Mouse (Mus musculus): Measurements from ENCODE around the gene Cotl1. TPM values are rescaled to one million over a fixed set of nuclear protein-coding genes. Genes with fewer than 3 reads are reported as not detected.

Gene Cotl1
- polyA plus RNA-seq, 1 experiment: 453 TPM

DNA sequence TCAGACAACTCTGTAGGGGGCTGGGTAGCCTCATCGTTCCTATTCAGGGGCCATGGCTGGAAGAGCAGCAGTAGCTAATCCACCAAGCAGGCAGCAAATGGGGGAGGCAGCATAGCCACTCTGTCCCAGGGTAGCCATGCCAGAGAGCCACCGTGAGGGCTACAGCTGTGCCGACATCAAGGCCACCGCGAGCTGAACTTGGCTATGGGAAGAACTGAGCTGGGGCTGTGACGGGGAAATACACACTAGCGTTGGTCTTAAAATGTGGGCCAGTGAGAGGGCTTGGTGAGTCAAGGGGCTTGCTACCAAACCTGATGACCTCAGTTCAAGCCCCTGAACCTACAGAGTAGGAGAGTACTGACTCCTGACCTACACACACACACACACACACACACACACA lies 55.7 kb downstream of the Cotl1 start:
- Histone ChIP-seq H3ac (ENCODE audit: control insufficient read depth, insufficient read length, low read depth) (no peak overlapping the region), H3K79me3 (ENCODE audit: low read depth) (no peaks in the 10 kb centered on the region), H3K27me3 (ENCODE audit: control insufficient read depth, insufficient read depth, insufficient read length) (no peaks in the 10 kb centered on the region), H3K79me2 (ENCODE audit: control insufficient read depth, insufficient read depth) (no peaks in the 10 kb centered on the region), H3K4me3 (ENCODE audit: insufficient read depth, poor library complexity, severe bottlenecking) (no peak overlapping the region), H3K36me3 (ENCODE audit: control insufficient read depth, insufficient read depth) (no peaks in the 10 kb centered on the region)
- no peak for TF ChIP-seq MAX (IDR thresholded peaks at IDR 0.05)
- no peak for TF ChIP-seq MYOG (IDR thresholded peaks at IDR 0.05; ENCODE audit: control insufficient read depth, extremely low read depth, insufficient read length)
- TF ChIP-seq MYOD1 (IDR thresholded peaks at IDR 0.05; ENCODE audit: control insufficient read depth, insufficient read length, low read depth): no peak
- TF ChIP-seq USF1 (IDR thresholded peaks at IDR 0.05; ENCODE audit: low read depth): no peak

DNA sequence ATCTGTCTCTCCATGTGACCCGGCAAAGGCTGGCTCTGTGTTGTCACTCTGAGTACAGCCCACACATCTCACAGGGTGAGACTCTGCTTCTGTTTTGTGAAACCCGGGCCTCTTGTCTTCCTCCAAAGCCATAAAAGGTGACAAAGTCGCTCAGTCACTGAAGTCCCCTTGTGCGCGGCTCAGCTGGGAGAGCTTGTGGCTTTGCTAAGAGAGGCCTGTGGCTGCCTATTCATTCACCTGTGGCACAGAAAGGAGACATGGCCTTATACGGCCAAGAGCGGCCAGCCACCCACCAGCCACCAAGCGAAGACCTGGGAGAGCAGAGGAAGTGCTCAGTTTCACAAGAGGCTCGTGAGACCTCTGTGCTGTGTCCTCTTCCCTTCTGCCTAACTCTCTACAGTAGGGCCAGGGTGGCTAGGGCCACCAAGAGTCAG lies 56.2 kb downstream of the Cotl1 start:
- Histone ChIP-seq H3K79me2 (ENCODE audit: control insufficient read depth, insufficient read depth) (no peaks in the 10 kb centered on the region), H3K79me3 (ENCODE audit: low read depth) (no peaks in the 10 kb centered on the region), H3ac (ENCODE audit: control insufficient read depth, insufficient read length, low read depth) (no peak overlapping the region), H3K27me3 (ENCODE audit: control insufficient read depth, insufficient read depth, insufficient read length) (no peaks in the 10 kb centered on the region), H3K36me3 (ENCODE audit: control insufficient read depth, insufficient read depth) (no peaks in the 10 kb centered on the region), H3K4me3 (ENCODE audit: insufficient read depth, poor library complexity, severe bottlenecking) (no peak overlapping the region)
- TF ChIP-seq CEBPB (IDR thresholded peaks at IDR 0.05; ENCODE audit: low read depth): no peak
- no peak for TF ChIP-seq MYOG (IDR thresholded peaks at IDR 0.05; ENCODE audit: control insufficient read depth, extremely low read depth, insufficient read length)
- no peak for TF ChIP-seq MYOD1 (IDR thresholded peaks at IDR 0.05; ENCODE audit: control insufficient read depth, insufficient read length, low read depth)
- no peak for TF ChIP-seq FOSL1 (IDR thresholded peaks at IDR 0.05; ENCODE audit: insufficient read depth, low read length, poor library complexity, severe bottlenecking)
- no peak for TF ChIP-seq MAX (IDR thresholded peaks at IDR 0.05)
- no peak for TF ChIP-seq CTCF (IDR thresholded peaks at IDR 0.05; ENCODE audit: control insufficient read depth, insufficient read depth, insufficient read length)
- no peak for TF ChIP-seq USF1 (IDR thresholded peaks at IDR 0.05; ENCODE audit: low read depth)

DNA sequence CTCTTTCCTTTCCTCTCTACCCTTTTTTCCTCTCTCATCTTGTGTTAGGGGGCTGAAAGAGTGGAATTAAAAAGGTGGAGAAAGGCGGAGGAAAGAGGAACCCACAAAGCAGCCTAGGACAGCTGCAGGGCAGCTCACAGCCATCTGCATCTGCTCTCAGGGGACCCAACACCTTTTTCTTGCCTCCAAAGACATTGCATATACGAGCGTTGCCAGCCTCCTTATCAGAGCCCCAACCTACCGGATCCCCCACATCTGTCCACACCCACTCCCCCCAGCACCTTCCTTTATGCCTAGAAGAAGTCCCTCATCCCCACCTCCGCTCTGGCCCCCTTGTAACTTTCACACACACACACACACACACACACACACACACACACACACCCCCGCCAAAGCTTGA lies 56.8 kb downstream of the Cotl1 start:
- TF ChIP-seq FOSL1 (IDR thresholded peaks at IDR 0.05; ENCODE audit: insufficient read depth, low read length, poor library complexity, severe bottlenecking) (no peak), USF1 (IDR thresholded peaks at IDR 0.05; ENCODE audit: low read depth) (no peak)
- no peaks in the 10 kb centered on the region for H3K79me3 ChIP-seq (ENCODE audit: low read depth)
- no peak overlapping the region for H3K4me3 ChIP-seq (ENCODE audit: insufficient read depth, poor library complexity, severe bottlenecking)
- no peaks in the 10 kb centered on the region for H3K27me3 ChIP-seq (ENCODE audit: control insufficient read depth, insufficient read depth, insufficient read length)
- H3K36me3 ChIP-seq (ENCODE audit: control insufficient read depth, insufficient read depth): no peaks in the 10 kb centered on the region
- H3K79me2 ChIP-seq (ENCODE audit: control insufficient read depth, insufficient read depth): no peaks in the 10 kb centered on the region
- no peak overlapping the region for H3ac ChIP-seq (ENCODE audit: control insufficient read depth, insufficient read length, low read depth)

DNA sequence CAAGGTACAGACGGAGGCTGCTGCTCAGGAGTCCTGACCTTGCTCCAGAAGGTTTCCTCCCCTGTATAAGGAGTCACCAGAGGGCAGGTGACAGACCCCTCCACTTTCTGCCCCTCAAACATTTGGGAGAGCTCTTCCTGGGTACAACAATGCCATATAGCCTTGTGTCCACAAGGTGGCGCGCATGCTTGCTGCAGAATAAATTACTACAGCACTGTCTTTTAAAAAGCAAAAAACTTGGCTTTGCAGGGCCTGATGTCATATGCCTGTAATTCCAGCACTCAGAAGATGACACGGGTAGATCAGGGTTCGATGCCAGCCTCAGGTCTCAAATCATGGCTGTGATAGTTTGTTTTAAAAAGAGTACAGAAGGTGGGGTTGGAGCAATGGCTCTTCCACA lies 57.6 kb downstream of the Cotl1 start:
- Histone ChIP-seq H3K36me3 (ENCODE audit: control insufficient read depth, insufficient read depth) (no peaks in the 10 kb centered on the region), H3K79me3 (ENCODE audit: low read depth) (no peaks in the 10 kb centered on the region), H3K4me3 (ENCODE audit: insufficient read depth, poor library complexity, severe bottlenecking) (no peak overlapping the region), H3ac (ENCODE audit: control insufficient read depth, insufficient read length, low read depth) (no peak overlapping the region), H3K79me2 (ENCODE audit: control insufficient read depth, insufficient read depth) (no peaks in the 10 kb centered on the region), H3K27me3 (ENCODE audit: control insufficient read depth, insufficient read depth, insufficient read length) (no peaks in the 10 kb centered on the region)
- TF ChIP-seq MAX (IDR thresholded peaks at IDR 0.05) (no peak), CTCF (IDR thresholded peaks at IDR 0.05; ENCODE audit: control insufficient read depth, insufficient read depth, insufficient read length) (peak; percentile 58)

DNA sequence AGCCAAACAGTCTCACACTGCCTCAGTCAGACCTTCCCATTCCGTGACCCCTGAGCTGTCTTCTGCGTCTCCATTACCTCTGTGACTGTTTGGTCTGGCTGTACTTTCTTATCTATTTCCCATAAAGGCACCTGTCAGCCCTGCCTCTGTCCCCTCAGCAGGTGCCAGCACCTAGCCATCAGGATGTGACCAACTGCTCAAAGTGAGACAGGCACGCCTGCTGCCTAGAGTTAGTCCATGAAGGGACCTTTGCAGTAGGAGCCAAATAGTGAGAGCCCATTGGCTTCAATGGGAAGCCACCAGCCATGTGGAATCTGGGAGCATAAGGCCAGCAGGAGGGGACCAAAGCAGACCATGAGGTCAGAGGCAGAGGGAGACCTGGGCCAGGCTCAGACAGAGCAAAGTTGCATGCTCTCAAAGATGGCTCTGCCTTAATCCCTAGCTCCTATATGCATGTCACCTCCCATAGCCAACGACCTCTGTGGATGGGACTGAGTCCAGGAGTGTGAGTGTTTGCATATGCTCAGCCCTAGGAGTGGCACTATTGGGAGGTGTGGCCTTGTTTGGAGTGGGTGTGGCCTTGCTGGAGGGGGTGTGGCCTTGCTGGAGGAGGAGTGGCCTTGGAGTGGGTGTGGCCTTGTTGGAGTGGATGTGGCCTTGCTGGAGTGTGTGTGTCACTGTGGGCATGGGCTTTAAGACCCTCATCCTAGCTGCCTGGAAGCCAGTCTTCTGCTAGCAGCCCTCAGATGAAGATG lies 59.1 kb downstream of the Cotl1 start:
- Histone ChIP-seq H3K36me3 (ENCODE audit: control insufficient read depth, insufficient read depth) (no peaks in the 10 kb centered on the region), H3K79me3 (ENCODE audit: low read depth) (no peaks in the 10 kb centered on the region), H3K27me3 (ENCODE audit: control insufficient read depth, insufficient read depth, insufficient read length) (no peaks in the 10 kb centered on the region), H3K4me3 (ENCODE audit: insufficient read depth, poor library complexity, severe bottlenecking) (no peak overlapping the region), H3K79me2 (ENCODE audit: control insufficient read depth, insufficient read depth) (no peaks in the 10 kb centered on the region), H3ac (ENCODE audit: control insufficient read depth, insufficient read length, low read depth) (no peak overlapping the region)
- no peak for TF ChIP-seq MYOG (IDR thresholded peaks at IDR 0.05; ENCODE audit: control insufficient read depth, extremely low read depth, insufficient read length)
- no peak for TF ChIP-seq FOSL1 (IDR thresholded peaks at IDR 0.05; ENCODE audit: insufficient read depth, low read length, poor library complexity, severe bottlenecking)
- no peak for TF ChIP-seq MYOD1 (IDR thresholded peaks at IDR 0.05; ENCODE audit: control insufficient read depth, insufficient read length, low read depth)
- TF ChIP-seq USF1 (IDR thresholded peaks at IDR 0.05; ENCODE audit: low read depth): no peak
- no peak for TF ChIP-seq CTCF (IDR thresholded peaks at IDR 0.05; ENCODE audit: control insufficient read depth, insufficient read depth, insufficient read length)
- TF ChIP-seq CEBPB (IDR thresholded peaks at IDR 0.05; ENCODE audit: low read depth): no peak
- TF ChIP-seq MAX (IDR thresholded peaks at IDR 0.05): no peak

DNA sequence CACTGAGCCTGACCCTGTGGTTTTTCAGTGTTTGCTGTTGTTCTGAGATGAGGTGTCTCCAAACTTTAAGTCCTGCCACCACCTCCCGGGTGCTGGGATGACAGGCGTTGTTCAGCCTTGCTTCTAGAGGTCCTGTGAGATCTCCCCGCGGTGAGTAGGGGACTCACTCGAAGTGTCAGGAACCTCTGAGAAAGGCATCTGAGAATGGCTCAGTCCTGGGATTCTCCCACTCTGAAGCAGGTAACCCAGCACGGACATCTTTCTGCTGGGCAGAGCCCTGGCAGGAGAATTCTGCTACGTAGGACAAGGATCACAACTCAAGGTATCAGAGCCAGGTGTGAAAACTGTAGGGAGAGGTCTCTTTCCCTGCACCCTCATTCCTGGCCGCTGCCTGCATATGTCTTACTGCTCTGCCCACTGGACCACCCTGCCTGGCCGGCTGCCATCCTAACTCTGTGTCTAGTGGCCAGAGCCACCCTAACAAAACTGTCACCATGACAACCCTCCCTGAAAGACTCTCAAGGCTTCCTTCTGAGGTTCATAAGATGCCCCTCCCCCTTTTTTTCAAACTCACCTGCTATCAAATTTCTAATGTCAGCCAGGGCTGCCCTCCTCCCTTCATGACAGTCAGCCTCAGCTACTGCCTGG lies 59.8 kb downstream of the Cotl1 start:
- H3ac ChIP-seq (ENCODE audit: control insufficient read depth, insufficient read length, low read depth): no peak overlapping the region
- TF ChIP-seq MYOG (IDR thresholded peaks at IDR 0.05; ENCODE audit: control insufficient read depth, extremely low read depth, insufficient read length): no peak
- TF ChIP-seq USF1 (IDR thresholded peaks at IDR 0.05; ENCODE audit: low read depth): no peak
- TF ChIP-seq MYOD1 (IDR thresholded peaks at IDR 0.05; ENCODE audit: control insufficient read depth, insufficient read length, low read depth): no peak
- TF ChIP-seq CEBPB (IDR thresholded peaks at IDR 0.05; ENCODE audit: low read depth): no peak
- TF ChIP-seq FOSL1 (IDR thresholded peaks at IDR 0.05; ENCODE audit: insufficient read depth, low read length, poor library complexity, severe bottlenecking): no peak
- no peak for TF ChIP-seq CTCF (IDR thresholded peaks at IDR 0.05; ENCODE audit: control insufficient read depth, insufficient read depth, insufficient read length)
- TF ChIP-seq MAX (IDR thresholded peaks at IDR 0.05): no peak
- no peaks in the 10 kb centered on the region for H3K27me3 ChIP-seq (ENCODE audit: control insufficient read depth, insufficient read depth, insufficient read length)
- H3K79me3 ChIP-seq (ENCODE audit: low read depth): no peaks in the 10 kb centered on the region
- H3K4me3 ChIP-seq (ENCODE audit: insufficient read depth, poor library complexity, severe bottlenecking): no peak overlapping the region
- no peaks in the 10 kb centered on the region for H3K36me3 ChIP-seq (ENCODE audit: control insufficient read depth, insufficient read depth)
- no peaks in the 10 kb centered on the region for H3K79me2 ChIP-seq (ENCODE audit: control insufficient read depth, insufficient read depth)
